Mouse (Mus musculus) adipose tissue, adult 10 weeks (tissue): Measurements from ENCODE around the gene Atp5f1. TPM values are rescaled to one million over a fixed set of nuclear protein-coding genes. Genes with fewer than 3 reads are reported as not detected.

Experiments used
- polyA plus RNA-seq: library from polyadenylated mRNA; stranded (reverse); fragments of 350-450 nt; fragmentation: Illumina TruSeq; extraction: RNeasy Lipid Tissue Mini Kit (QIAGEN cat#74804); gene quantifications from one replicate; pipeline ENCODE4 v1.2.3, GENCODE M21; 2014; ENCODE audit warnings: low read depth, low replicate concordance

The Atp5f1 gene
- polyA plus RNA-seq = 189 TPM

GRCm38 (mm10) chr3:105959999-105960398, at the start of gene Atp5f1:
Gene Atp5f1, minus strand, starts transcription at chr3:105960099.

GRCm38 (mm10) chr3:105973411-105973810, 13.5 kb upstream of the Atp5f1 start, which contains the start of gene Ovgp1:
Gene Ovgp1, plus strand, starts transcription at chr3:105973711.

GRCm38 (mm10) chr3:105958974-105959580, 822 bp downstream of the Atp5f1 start, which contains the start of gene Wdr77:
Gene Wdr77, plus strand, starts transcription at chr3:105959369.

GRCm38 (mm10) chr3:105932240-105933071, 27.4 kb downstream of the Atp5f1 start, which contains the start of gene I830077J02Rik:
Gene I830077J02Rik, minus strand, starts transcription at chr3:105932664.

Other genes with a start within 250 kb of the Atp5f1 start
- gene Rap1a, start 158.8 kb downstream of the Atp5f1 start, polyA plus RNA-seq = 85.0 TPM
- 0.92 TPM for gene Adora3, start 89.2 kb downstream of the Atp5f1 start, polyA plus RNA-seq
- 3.3 TPM for gene Tmigd3, start 89.2 kb downstream of the Atp5f1 start, polyA plus RNA-seq
- 1.2 TPM for gene I830077J02Rik, start 27.4 kb downstream of the Atp5f1 start, polyA plus RNA-seq
- gene Wdr77, start 730 bp downstream of the Atp5f1 start, polyA plus RNA-seq = 31.8 TPM
- gene Ovgp1, start 13.6 kb upstream of the Atp5f1 start, polyA plus RNA-seq = 2.9 TPM
- gene Pifo, start 54.5 kb upstream of the Atp5f1 start, polyA plus RNA-seq = 6.0 TPM
- gene Chil5, start 72.7 kb upstream of the Atp5f1 start, polyA plus RNA-seq = 0.31 TPM
- 2.2 TPM for gene Chia1, start 153.1 kb upstream of the Atp5f1 start, polyA plus RNA-seq
- gene Chil3, start 207.5 kb upstream of the Atp5f1 start, polyA plus RNA-seq = 0.86 TPM